Mouse (Mus musculus) c-Kit-positive CD71-negative TER-119-negative erythroid progenitor cells, embryonic 14.5 days (primary cell): ENCODE data around the gene Coro1b.

ENCODE experiments used
- DNase-seq: peaks from one replicate; pipeline ENCODE4 v3.0.0-alpha.2; 2013; ENCODE audit warnings: low read depth

Gene Coro1b

DNA sequence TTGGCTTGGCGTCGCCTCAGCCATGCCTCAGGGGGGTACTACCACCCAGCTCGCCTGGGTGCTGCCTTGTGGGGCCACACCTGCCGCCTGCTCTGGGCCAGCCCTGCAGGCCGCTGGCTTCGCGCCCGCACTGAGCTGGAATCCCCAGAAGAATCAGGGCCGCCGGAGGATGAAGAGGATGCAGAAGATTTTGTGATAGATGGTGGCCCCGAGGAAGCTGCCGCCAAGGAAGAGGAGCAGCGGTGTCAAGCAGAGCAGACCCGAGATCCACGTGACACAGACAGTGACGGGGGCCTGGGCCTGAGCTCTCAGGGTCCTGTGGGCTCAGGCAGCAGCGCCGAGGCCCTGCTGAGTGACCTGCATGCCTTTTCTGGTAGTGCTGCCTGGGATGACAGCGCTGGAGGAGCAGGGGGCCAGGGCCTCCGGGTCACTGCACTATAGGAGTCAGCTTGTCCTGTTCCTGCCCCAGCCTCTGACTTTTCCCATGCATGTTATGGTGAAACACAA, 7.7 kb downstream of the Coro1b start:
- no peak for DNase-seq

DNA sequence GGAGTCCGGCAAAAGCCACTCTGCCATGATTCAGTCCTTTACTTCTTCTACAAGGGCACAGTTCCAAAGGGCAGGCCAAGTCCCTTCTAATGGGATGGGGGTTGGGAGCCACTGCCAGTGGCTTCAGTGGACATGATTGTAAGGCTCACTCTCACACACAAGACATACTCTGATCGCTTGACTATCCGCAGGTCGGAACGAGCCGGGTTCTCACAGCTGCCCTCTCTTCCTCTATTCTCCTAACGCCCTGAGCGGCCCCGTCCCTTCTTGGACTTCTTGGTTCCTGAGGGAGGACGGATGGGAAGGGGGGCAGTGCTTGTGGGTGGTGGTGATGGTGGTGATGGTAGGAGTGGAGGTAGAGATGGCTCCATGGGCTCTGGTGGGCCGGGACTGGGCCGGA, 8.4 kb downstream of the Coro1b start:
- no peak for DNase-seq

DNA sequence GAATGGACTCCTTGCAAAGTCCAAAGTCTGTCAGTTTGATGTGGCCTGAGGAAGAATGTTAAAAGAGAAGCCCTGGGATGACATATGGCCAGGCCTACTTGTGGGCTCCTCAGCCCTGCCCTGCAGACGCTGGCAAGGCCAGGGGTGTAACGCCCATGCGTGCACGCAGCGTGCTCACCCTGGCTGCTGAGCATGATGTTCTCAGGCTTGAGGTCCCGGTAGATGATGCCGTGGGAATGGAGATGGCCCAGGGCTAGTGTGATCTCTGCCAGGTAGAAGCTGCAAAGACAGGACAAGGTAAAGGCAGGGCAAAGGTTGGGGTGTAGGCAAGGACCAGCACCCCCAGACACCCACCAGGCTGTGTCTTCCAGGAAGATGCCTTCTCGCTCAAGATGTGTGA, 10.6 kb downstream of the Coro1b start:
- DNase-seq: no peak

DNA sequence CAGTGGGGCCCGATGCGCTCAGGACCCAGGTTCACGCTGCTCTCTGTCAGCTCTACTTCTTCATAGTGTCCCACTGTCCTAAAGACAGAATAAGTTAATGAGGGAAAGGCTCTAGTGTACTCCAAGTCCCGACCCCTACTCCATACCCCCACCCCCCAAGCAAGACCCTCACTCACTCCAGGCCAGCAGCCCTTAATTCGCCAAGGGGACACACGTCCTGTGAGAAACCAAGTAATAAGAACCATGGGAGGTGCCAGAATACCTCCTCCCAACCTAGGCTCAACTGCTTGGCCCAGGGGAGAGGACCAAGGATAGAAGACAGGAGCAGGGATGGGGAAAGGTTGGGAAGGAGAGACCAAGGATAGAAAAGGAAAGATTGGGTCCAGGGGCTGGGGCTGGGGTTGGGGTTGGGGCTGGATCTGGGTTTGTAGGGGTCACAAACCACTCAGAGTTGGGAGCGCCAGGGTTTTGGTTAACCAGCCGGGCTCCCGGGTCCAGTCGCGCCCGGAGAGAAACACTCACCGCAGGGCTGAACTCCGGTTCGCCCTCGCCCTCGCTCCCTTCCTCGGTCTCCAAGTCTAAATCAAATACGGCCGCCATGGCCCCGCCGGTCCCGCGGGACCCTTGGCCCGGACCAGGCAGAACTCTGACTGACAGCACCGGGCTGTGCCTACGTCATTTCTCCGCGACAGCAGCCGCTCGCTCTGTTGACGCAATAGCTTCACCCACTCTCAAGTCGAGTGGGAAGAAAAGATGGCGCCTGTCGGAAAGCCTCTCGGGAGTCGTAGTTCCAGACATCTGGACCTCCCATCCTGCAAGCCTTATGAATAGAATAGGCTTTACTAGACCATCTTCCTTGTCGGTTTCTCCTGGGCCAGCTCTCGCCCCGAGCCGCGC, 14.5 kb downstream of the Coro1b start, which contains the start of gene Rps6kb2:
Gene Rps6kb2 (minus strand): TSS at position 709 of the 897 bp plus-strand sequence.
- peak; percentile 89 for DNase-seq

DNA sequence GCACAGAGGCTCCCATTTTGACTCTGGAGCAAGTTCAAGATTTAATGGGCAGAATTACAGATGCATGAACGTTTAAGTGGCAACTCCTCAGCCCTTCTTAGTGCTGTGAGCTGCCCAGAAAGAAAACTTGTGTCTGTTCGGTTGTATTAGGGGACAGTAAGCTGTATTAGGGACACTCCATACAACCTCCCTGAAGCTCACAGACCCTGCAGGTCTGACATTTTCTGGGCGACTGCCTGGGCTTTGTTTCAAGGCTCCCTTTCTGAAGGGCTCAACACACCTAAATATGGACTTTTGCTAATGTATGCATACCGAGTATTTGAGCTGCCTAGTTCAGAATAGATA, 15.1 kb downstream of the Coro1b start:
- no peak for DNase-seq

DNA sequence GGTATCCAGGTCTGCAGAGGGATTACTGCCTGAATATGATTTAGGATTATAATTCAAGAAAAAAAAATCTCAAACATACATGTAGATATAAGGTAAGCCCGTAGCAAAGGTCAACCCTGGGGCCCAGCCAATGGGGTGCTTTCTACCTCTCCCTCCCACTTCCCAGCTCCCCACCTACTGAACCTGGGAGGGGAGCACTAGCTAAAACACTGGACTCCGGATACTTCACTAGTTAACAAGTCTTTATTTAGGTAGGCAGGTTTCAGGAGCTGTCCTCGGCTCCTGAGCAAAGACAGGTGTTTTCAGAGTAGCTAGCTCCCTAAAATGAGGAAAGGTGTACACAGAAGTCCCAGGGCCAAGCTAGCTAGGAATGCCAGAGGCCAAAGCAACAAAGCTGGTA, 15.7 kb downstream of the Coro1b start:
- no peak for DNase-seq

DNA sequence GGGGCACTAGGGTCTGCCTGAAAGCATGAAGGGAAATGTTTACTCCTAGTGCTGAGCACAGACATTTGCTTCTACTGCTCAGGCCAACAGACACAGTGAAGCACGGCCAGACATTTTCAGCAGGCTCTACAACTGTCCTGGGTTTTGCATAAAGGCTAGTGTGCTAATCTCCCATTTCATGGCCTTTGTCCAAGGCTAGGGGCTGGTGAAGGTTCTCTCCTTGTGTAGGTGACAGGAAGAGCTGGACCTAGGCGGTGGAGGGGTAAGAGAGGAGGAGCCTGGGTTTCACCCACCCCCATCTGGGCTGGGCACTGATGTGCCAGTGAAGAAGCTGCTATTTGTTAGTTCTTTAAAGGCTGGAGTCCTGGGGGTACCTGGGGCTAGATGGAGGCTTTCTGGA, 16.3 kb downstream of the Coro1b start:
- no peak for DNase-seq

DNA sequence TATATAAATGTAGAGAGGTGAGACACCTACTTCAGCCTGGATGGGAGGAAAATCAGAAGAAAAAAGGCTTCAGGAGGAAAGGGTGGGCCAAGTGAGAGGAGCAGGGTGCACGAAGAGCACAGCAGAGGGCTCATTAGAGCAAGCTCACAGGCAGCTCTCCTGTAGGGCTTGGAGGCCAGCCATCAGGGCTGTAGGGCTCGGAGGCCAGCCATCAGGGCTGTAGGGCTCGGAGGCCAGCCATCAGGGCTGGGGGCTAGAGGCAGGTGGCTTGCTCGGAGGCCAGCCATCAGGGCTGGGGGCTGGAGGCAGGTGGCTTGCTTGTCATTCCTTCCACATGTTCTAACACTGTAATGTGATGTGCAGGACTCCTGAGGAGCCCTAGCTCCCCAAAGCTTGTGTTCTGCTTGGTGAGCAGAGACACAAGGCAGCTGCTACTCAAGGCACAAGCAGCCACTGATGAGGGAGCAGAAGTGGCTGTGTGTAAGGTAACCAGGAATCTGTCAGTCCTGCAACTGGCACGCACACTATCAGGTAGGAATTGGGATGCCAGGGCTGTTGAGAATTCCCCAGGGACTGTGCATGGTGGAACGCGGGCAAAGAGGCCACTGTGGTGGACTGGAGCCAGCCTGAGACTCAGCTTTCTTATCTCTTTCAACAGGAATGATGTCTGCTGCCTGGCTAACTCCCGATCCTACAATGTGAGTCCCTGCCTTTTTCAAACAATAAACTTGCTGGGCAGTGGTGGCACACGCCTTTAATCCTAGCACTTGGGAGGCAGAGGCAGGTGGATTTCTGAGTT, 18.5 kb downstream of the Coro1b start:
- no peak for DNase-seq

DNA sequence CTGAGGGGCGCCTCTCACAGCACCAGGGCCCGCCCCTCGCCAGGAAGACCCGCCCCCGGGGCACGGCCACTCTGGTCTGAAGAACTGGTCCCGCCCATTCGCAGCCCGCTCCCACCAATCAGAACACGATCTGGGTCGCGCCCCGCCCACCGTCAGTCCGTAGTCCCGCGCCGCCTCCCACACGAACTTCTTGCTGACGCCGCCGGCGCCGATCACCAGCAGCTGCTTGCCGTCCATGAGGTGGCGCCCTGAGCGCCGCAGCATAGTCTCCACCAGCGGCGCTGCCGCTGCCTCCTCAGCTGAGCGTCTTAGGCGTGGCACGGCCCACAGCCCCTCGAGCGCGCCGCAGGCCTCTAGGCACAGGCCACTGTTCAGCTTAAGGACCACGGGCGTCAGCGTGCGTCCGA, 21.0 kb downstream of the Coro1b start:
- peak; percentile 92 for DNase-seq

DNA sequence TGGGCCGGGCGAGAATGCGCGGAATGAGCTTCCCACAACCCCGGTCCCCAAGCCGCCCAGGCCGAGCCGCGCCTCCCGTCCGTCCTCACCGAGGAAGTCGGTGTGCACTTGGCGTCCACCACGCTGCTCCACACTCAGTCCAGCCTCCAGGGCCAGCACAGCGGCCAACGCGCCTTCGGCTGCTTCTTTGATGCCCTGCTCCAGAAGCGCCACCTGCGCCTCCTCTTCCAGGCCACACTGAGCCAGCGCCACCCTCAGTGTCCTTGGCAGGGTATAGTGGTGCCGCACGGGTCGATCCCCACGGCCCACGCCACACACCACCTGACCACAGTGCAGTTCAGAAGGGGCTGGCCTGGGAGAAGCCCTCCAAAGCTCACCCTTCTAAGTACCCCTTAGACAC, 21.4 kb downstream of the Coro1b start:
- DNase-seq: no peak

DNA sequence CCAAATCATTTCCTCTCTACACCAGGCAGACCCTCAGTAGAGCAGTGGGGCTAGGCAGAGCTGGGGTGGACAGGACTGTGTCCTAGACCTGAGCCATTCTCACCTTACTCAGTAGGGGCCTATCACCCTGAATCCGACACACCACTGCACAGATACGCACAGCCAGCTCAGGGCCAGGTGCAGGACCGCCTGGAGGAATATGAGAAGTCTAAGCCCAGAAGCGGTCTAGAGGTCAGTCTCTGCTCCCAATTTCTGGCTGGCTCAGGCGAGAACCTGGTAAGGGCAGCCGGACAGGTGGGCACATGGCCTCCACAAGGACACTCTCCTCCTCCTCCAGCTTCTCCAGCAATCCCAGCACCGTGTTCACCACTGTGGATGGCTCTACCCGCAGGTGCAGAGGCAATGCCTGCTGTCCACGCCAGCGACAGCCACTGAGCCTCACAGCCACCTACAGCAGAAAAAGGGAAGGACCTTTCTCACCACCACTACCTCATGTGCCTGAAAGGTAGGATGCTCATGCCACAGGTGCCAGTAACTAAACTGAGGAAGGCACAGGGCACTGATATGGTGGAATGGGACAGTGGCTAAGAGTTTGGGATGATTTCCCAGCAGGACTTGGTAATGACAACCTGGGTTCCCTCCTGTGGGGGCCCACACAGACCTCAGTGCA, 22.4 kb downstream of the Coro1b start:
- DNase-seq: no peak

DNA sequence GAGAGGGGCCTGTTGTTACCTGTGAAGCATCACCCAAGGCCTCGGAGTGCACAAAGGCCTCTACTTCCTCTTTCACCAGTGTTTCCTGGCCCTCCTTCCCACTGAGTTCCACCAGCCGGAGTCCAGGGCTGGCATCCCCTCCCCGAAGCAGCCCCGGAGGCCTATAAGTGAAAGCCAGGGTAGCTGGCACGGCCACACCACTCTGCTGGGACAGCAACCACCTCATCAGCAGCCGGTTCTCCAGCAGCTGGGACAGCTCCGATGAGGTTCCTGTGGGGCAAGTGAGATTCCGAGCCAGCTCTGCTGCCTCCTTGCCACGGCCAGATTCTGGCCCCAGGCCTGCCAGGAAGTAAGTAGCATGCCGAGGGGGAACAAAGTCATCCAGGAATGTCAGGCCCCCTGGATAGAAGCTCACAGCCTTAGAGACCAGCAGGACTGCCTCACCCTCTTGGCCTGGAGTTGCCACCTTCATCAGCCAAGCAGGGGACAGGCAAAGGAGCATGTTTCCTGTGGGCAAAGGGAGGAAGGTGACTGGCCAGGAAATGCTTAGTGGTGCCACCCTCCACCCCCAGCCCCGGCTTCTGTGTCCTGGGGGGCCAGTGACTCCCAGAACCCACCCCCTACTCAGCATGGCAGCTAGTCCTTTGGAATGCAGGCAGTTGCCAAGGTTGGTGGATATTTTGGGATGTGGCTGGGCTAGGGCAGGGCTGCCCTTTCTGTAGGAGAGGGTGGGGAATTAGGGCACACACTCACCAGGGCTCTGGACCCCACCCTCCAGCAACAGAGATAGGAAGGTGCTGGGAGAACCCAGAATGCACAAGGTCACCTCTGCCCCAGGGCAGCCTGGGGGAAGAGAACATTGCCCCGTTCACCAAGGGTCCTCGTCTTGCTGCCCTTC, 23.2 kb downstream of the Coro1b start:
- no peak for DNase-seq

DNA sequence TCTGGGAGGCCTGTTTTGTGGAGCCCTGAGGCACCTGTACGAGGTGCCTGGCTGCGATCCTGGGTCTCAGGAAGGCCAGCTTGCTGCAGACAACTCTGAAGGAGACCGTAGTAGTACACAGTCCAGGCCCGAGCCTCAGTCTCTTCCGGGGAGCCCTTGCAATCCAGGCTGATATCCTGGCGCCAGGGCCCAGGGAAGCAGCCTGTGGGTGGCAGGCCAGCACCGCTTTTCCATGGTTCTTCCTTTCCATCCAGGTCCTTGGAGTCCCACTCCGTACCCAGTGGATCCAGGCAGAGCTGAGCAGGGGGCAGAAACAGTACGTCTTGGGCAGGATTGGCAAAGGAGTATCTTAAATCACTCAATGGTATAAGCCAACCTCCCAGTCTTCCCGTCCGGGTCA, 24.5 kb downstream of the Coro1b start:
- DNase-seq: no peak

DNA sequence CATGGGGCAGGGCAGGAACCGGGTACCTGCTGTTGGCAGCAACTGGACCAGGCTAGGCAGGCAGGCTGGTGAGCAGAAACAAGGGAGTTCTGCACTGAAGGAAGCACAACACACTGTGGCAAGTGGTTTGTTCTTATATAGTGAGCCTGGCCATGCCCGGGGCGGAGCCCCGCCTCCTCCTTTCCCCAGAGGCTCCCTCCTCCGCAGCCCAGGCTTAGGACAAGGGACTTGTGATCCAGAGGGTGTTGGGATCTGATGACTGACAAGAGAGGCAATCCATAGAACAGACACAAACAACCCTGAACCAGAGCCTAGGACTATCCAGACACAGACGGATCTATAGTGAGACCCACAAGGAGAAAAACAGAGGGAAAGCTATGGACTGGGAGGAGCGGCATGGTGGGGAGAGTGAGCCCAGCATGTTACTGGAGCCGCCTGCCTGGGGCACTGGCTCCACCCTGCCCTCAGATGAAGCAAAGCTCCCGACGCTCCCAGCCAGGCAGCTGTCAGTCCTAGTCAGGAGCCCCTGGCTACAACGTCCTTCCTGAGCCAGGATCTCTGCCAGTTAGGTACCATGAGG, 27.0 kb downstream of the Coro1b start, which contains the start of gene Carns1:
Gene Carns1 (minus strand): TSS at position 112 of the 580 bp plus-strand sequence.
- DNase-seq: no peak

DNA sequence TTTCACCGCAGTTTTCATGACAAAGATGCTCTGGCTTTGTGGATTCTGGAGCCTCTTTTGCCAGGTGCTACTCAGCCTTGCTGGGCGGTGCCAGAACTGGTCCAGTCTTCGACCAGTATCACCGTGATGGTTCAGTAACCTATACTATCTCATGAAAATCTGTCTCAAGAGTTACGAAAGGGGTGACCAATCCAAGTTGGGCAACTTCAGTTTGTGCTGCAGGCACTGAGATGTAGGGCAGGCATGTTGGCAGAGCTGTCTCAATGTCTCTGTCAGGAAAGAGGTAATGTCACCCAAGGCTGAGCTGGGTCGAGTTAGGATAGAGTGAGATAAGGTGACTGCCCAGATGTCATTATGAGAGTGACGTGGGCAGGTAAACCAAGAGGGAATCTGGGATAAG, 32.0 kb downstream of the Coro1b start:
- DNase-seq: no peak

DNA sequence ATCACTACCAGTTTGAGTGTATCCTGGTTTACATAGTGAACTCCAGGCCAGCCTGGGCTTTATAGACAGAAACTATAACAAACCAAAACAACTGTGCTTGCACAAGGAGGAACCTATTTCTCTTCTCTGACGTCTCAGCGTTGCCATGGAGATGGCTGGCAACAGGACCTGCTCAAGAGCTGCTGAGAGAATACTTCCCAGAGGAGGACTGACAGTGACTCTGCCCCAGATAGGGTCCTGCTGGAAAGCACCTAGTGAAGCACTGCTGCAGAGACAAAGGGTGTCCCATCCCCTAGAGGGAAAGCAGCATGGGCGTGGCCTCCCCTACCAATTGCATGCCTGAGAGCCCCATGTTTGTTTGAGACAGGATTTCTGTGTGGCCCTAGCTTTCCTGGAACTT, 33.5 kb downstream of the Coro1b start:
- peak; percentile 72 for DNase-seq

DNA sequence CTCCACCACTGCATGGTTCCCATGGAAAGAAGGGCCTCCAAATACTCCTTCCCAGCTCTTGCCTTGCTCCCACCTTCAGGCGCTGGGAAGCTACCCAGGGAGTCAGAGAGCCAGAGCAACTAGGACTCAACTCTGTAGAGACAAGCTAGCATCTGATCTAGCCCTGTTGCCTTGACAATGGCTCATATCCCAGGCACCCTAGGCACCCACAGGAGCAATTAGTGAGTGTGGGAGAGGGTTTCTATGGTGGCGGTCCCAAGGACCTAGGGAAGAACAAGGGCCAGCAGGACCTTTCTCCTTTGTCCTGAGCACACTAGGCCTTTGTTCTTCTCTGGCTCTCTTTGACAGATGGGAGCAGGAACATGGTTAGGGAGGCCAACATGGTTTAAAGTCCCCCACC, 35.3 kb downstream of the Coro1b start:
- no peak for DNase-seq

DNA sequence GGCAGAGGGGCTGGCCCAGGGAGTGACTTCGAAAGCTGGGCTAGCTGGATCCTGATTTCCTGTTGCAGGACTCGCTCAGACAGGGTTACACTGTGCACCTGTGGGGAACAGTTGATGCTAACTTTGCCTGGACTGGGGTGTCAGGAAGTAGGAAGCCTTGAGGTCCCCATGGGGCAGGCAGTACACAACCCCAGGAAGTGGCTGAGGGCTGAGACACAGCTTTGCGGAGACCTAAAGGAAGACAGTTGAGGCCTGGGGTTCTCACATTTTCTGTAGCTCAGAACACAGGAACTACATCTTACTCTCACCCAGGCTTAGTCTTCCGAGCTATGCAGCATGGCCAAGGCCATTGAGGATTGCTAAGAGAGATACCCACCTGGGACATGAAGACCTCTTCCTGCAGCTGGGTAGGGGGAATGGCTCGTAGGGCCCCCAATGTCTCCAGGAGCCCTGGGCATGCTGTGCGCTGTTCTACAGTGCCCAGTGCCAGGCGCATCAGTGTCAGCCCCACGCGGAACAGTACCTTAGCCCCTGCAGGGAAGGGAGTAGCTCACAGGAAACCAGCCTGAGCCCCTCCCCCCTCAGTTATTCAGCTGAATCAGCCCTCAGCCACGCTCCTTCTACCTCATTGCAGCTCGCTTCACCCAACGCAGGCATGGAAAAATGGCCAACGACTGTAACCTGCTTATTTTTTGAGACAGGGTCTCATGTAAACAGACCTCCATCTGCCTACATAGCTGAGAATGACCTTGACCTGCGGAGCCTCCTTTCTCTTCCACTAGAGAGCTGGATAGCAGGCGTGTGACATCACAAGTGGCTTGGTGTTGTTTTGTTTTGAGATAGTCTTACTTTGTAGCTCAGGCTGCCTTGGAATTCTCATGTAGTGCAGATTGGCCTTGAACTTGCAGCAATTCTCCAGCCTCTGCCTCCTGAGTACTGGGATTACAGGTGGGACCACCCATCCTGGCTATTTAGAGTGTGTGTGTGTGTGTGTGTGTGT, 36.9 kb downstream of the Coro1b start:
- no peak for DNase-seq

DNA sequence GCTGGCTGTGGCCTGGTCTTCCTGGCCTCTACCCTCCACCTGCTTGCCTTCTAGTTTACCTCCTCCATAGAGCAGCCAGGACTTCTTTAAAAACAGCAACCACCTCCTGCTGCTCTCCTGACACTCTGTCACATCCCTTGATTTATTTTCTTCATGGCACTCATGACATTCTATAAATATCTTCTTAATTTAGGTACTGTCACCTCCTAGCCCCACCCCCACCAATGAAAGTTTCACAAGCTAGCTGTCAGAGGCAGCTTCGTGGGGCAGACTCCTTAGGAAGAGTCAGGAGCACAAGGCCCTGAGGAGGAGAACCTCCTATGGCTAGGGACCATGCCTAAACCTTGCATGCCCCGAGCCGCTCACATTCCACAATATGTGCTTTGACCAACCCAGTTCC, 38.9 kb downstream of the Coro1b start:
- DNase-seq: no peak
